Mouse (Mus musculus): Measurements from ENCODE around the gene Gfra1. TPM values are rescaled to one million over a fixed set of nuclear protein-coding genes. Genes with fewer than 3 reads are reported as not detected.

Gene Gfra1
- total RNA-seq, 2 experiments from 2014 or later: 0.08 to 0.20 TPM

DNA sequence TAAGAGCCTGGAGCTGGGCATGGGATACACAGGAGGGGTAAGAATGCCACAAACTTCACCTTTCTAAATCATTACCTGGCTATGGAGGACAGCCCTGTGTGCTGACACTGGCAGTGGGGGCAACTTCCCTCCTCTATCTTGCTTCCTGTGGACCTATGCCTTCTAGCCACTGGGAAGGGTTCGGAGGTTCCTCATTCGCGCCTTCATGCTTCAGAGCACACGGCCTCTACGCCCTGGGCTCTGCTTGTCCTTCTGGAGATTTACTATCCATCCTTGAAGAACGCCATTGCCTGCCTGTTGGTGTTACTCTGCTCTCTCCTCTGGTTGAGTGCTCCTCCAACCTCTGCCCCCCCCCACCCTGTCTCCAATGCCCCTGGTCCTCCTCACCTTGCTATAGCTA is 118.9 kb downstream of the Gfra1 start:
- ATAC-seq (replicated peaks; ENCODE audit: poor library complexity): peak; percentile 77

- no peak for ATAC-seq (replicated peaks; ENCODE audit: poor library complexity)
These were observed 119.9 kb downstream of the Gfra1 start for GRCm38 (mm10) chr19:58335585-58336530.

DNA sequence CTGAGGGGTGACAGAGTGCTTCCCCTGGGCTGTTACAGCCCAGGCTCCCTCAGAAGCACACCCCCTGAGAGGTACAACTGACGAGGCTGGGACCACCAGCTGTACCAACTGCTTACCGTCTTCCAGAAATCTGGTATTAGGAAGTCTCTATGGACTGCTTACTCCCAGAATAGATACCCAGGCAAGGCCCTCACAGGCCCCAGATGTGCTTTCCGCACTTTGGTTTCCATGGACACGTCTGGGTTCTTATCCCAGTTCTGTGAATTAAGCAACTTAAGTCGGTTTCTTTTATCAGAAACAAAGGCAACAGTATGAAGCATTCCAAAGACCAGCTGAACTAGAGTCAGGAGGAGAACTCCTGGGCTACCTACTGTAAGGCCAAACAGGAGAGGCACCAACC is 126.4 kb downstream of the Gfra1 start:
- ATAC-seq (replicated peaks; ENCODE audit: poor library complexity): no peak

GRCm38 (mm10) chr19:58328014-58328413 is 127.7 kb downstream of the Gfra1 start:
- ATAC-seq (replicated peaks; ENCODE audit: poor library complexity): no peak

GRCm38 (mm10) chr19:58316474-58316873 is 139.2 kb downstream of the Gfra1 start:
- no peak for ATAC-seq (replicated peaks; ENCODE audit: poor library complexity)

GRCm38 (mm10) chr19:58315681-58316080 is 140.0 kb downstream of the Gfra1 start:
- no peak for ATAC-seq (replicated peaks; ENCODE audit: poor library complexity)

GRCm38 (mm10) chr19:58314631-58315030 is 141.1 kb downstream of the Gfra1 start:
- no peak for ATAC-seq (replicated peaks; ENCODE audit: poor library complexity)

GRCm38 (mm10) chr19:58313785-58314184 is 141.9 kb downstream of the Gfra1 start:
- ATAC-seq (replicated peaks; ENCODE audit: poor library complexity): 0 out of 2 replicates have a peak, but pooled peaks have one; percentile 37

GRCm38 (mm10) chr19:58312492-58312891 is 143.2 kb downstream of the Gfra1 start:
- ATAC-seq (replicated peaks; ENCODE audit: poor library complexity): no peak

- no peak for ATAC-seq (replicated peaks; ENCODE audit: poor library complexity)
These were observed 145.1 kb downstream of the Gfra1 start for GRCm38 (mm10) chr19:58310334-58311315.

DNA sequence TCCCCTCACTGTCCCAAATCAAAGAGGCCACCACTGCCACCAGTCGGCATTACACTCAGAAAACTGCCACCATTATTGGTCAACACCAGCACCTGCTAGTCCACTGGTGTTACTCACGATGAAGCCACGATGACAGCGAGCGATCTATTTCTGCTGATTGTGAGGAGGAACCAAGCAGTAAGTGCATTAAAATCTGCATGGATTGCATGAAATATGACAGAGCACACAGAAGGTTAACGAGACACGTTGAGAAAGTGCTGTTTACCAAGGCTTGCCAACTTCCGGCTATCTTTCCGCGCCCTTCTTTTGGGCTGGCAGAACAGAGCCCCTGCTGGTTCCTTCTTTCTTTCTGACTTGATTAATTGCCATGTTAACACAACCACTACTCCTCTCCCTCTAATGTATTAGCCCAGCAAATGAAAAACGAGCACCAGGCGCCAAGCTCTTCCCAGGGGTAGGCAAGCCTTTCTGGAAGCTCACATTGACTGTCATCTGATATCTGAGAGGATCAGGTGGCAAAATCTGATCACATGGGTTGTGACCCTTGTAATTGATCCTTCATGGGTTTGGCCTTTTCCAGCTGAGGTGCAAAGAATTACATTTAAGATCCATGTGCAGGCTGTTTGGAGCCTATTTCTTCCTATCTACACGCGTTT is 146.0 kb downstream of the Gfra1 start:
- ATAC-seq (replicated peaks; ENCODE audit: poor library complexity): peak; percentile 66

GRCm38 (mm10) chr19:58301105-58301504 is 154.6 kb downstream of the Gfra1 start:
- no peak for ATAC-seq (replicated peaks; ENCODE audit: poor library complexity)

GRCm38 (mm10) chr19:58297926-58298325 is 157.8 kb downstream of the Gfra1 start:
- ATAC-seq (replicated peaks; ENCODE audit: poor library complexity): no peak

DNA sequence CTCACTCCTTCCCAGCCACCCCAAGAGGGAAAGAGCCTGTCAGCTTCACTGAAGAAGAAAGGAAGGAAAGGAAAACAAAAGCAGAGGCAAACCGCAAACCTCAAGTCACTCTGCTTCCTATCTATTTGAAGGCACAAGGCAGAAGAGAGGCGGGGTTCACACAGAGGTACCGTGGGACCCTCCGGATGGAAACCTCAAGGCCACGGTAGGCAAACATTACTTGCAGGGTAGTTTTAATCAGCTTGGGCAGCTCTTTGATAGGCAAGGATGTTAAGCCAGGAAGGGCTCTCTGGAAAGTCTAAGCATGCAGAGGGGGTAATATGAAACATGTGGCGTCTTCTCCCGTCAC is 158.9 kb downstream of the Gfra1 start:
- peak; percentile 77 for ATAC-seq (replicated peaks; ENCODE audit: poor library complexity)

GRCm38 (mm10) chr19:58295986-58296841 is 159.5 kb downstream of the Gfra1 start:
- no peak; the same call in 1 of the 2 replicates for ATAC-seq (replicated peaks; ENCODE audit: poor library complexity)

DNA sequence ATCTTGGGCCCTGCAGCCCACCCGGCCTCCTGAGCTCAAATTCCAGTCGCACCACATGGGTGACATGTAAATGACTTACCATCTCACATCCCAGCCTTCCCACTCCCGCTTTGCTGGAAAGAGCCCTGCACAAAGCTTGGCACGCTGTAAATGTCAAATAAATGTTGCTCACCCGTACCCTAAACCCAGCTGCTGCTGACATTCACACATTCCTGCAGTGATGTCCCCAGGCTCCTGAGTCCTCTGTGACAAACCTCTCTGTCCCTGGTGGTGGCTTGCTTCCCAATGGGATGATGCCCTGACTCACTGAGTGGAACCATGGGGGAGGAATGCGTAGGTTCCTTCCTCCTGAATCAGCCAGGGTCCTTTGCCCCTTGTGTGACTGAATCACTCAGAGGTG is 167.6 kb downstream of the Gfra1 start:
- ATAC-seq (replicated peaks; ENCODE audit: poor library complexity): no peak

GRCm38 (mm10) chr19:58275281-58275680 is 180.4 kb downstream of the Gfra1 start:
- ATAC-seq (replicated peaks; ENCODE audit: poor library complexity): no peak

DNA sequence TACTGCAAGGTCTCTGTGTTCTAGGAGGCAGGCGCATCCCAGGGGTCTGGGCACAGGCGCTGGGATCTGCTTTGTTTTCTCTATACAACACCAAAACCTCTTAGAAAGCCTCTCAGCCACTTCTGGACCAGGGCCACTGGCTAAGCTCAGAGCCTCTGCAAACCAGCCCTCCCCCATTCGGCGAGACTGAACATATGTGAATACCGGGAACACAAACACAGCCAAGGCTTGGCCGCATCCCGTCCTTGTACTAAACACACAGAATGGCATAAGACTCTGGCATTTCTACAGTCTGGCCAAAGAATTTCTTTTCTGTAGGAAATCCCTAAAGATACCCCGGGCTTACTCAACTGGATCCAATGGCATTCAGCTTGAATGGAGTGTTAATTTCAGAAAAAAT is 183.9 kb downstream of the Gfra1 start:
- no peak for ATAC-seq (replicated peaks; ENCODE audit: poor library complexity)

DNA sequence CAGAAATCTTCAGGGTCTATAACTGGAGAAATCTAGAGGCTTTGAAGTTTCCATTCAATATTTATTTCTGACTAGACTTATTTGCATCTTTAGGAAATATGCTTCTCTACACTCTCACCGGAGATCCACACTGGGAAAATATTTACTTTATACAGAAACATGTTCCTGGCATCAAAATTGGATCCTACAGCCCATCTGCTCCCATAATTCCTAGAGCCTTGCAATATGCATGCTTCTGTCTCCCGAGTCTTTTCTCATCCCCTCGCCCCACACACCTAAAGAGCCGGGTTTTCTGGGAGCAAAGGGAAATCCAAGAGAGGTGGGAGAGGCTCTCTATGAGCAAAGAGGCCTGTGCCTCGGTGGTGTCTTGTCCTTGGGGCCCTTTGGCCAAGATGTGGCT is 184.9 kb downstream of the Gfra1 start:
- no peak for ATAC-seq (replicated peaks; ENCODE audit: poor library complexity)

- ATAC-seq (replicated peaks; ENCODE audit: poor library complexity): no peak
These were observed 187.2 kb downstream of the Gfra1 start for GRCm38 (mm10) chr19:58268476-58268875.

Measured in megakaryocyte progenitor cell, adult 5-6 weeks (primary cell).